Mouse (Mus musculus) retina, postnatal 1 day (tissue): ENCODE data around the gene Trp53i11.

ENCODE experiments used
- DNase-seq: peaks from one replicate; pipeline ENCODE4 v3.0.0-alpha.2; 2012

Gene Trp53i11

GRCm38 (mm10) chr2:93244090-93244443, 56.7 kb downstream of the Trp53i11 start:
- DNase-seq: no peak

DNA sequence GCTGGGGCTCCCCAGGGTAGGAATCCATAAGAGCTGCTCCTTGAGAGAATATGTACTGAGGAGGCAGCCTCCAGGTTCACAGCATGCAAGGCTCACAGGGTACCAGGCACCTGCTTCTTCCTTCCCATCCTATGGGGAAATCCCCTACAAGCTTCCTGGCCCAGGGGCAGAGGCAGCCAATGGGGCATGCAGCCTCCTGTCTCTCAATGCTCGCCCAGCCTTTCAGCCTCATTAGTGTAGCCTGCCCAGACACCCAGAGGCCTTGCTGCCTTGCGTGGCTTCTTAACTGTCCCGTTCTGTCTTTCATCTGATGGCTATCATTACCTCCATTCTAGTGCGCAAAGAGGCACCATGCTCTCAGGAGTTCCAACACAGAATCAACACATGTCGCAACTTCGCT, 61.7 kb downstream of the Trp53i11 start:
- peak; percentile 66 for DNase-seq

- DNase-seq: no peak
These were observed 63.3 kb downstream of the Trp53i11 start for GRCm38 (mm10) chr2:93250611-93251010.
